Mouse (Mus musculus) heart, embryonic 14.5 days (tissue): ENCODE results near the gene Erc2. TPM values are rescaled to one million over a fixed set of nuclear protein-coding genes. Genes with fewer than 3 reads are reported as not detected.

Experiments used
- ATAC-seq: fragments of 200-750 bp; cut with Nextera tagmentation; 2 replicates; pipeline ENCODE4 v1.8.0; 2017; ENCODE audit warnings: low read depth, moderate TSS enrichment; ENCODE audit not compliant: insufficient number of reproducible peaks, insufficient read depth, low FRiP score
- H3K27ac ChIP-seq, 2 experiments: fragments of 200-500 bp in 1 of 2; fragments of 300-500 bp in 1 of 2; sonication (generic) in 1 of 2; replicated peaks in 1 of 2; 2 replicates each; pipeline ENCODE4 v1.5.1; 2012 to 2014; ENCODE audit warnings: low read depth in 2 of 2, low read length in 2 of 2, control low read depth in 1 of 2, mild to moderate bottlenecking in 1 of 2, mixed read lengths in 1 of 2; ENCODE audit not compliant: control insufficient read depth in 1 of 2, insufficient read depth in 1 of 2
- H3K27me3 ChIP-seq: fragments of 300-500 bp; sonication (generic); 2 replicates; pipeline ENCODE4 v1.6.1; 2014; ENCODE audit warnings: mild to moderate bottlenecking, low read length, control low read depth; ENCODE audit not compliant: control insufficient read depth, insufficient read depth
- H3K36me3 ChIP-seq: fragments of 300-500 bp; sonication (generic); 2 replicates; pipeline ENCODE4 v1.6.1; 2014; ENCODE audit warnings: mild to moderate bottlenecking, control low read depth, low read length, mixed read lengths; ENCODE audit not compliant: control insufficient read depth, insufficient read depth
- H3K4me1 ChIP-seq, 2 experiments: fragments of 200-500 bp in 1 of 2; fragments of 300-500 bp in 1 of 2; sonication (generic) in 1 of 2; 2 replicates each; pipeline ENCODE4 v1.6.1; 2012 to 2014; ENCODE audit warnings: low read length in 2 of 2, control low read depth in 1 of 2, mixed read lengths in 1 of 2; ENCODE audit not compliant: control insufficient read depth in 2 of 2, insufficient read depth in 2 of 2
- H3K4me2 ChIP-seq: fragments of 300-500 bp; sonication (generic); 2 replicates; pipeline ENCODE4 v1.6.1; 2014; ENCODE audit warnings: mild to moderate bottlenecking, low read length
- H3K4me3 ChIP-seq, 2 experiments: fragments of 200-500 bp in 1 of 2; fragments of 300-500 bp in 1 of 2; sonication (generic) in 1 of 2; 2 replicates each; pipeline ENCODE4 v1.5.1; 2012 to 2014; ENCODE audit warnings: low read length in 2 of 2, mild to moderate bottlenecking in 2 of 2, control low read depth in 1 of 2, low read depth in 1 of 2, moderate library complexity in 1 of 2; ENCODE audit not compliant: control insufficient read depth in 1 of 2, insufficient read depth in 1 of 2
- H3K9ac ChIP-seq: fragments of 300-500 bp; sonication (generic); 2 replicates; pipeline ENCODE4 v1.6.1; 2014; ENCODE audit warnings: mild to moderate bottlenecking, low read length
- H3K9me3 ChIP-seq: fragments of 300-500 bp; sonication (generic); 2 replicates; pipeline ENCODE4 v1.6.1; 2016; ENCODE audit warnings: low read length, control low read depth; ENCODE audit not compliant: control insufficient read depth
- WGBS: fragments of 180-500 bp; shearing (Covaris S2); extraction: QIAGEN DNeasy Blood & Tissue Kit; methylation state at CpG from one replicate; pipeline ENCODE4 v1.1.7; 2014; 5-methylcytosine and 5-hydroxymethylcytosine counted together
- polyA plus RNA-seq: library from polyadenylated mRNA; unstranded; fragments of >200 nt; fragmentation: Nextera tagmentation; extraction: Ambion mirVana; gene quantifications from 2 replicates; pipeline ENCODE4 v1.2.1, GENCODE M21; 2014

Erc2 gene
- polyA plus RNA-seq, 1 experiment from 2014 or later, result 3.2 TPM

GRCm38 (mm10) chr14:28120851-28121250 is 498.6 kb downstream of the Erc2 start:
- Histone ChIP-seq H3K4me1 (peaks cover 8 to 16% of the 10 kb centered on the region in 2 experiments), H3K36me3 (no peaks in the 10 kb centered on the region), H3K27me3 (no peaks in the 10 kb centered on the region), H3K4me2 (no peak overlapping the region), H3K4me3 (no peak overlapping the region), H3K9ac (no peak overlapping the region), H3K27ac (no peak overlapping the region), H3K9me3 (no peaks in the 10 kb centered on the region)
- no peak for ATAC-seq
- 56% methylated on average over 5 of the region's 5 CpGs for WGBS

DNA sequence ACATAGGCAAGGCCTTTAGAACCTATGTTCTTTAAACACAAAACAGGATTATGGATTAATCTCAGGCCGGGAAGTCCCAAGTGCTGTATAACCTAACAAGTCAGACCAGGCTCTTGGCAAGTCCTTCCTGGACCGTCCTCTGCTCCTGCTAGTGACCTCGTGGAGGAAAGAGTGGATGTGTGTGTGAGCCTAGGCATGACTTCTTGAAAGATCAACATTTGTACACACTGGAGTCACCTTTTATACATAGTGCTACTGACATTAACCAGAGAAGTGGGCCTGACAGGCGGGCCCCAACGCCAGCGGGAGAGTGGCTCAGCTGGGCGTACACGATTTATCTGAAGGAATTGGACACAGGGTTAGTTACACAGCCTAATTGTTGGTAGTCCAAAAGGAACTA is 504.6 kb downstream of the Erc2 start:
- Histone ChIP-seq H3K4me3 (no peak overlapping the region), H3K4me2 (no peak overlapping the region), H3K36me3 (no peaks in the 10 kb centered on the region), H3K27ac (peak overlapping the region; percentile 55 to 65), H3K9me3 (no peaks in the 10 kb centered on the region), H3K27me3 (no peaks in the 10 kb centered on the region), H3K9ac (no peak overlapping the region), H3K4me1 (peaks cover 17 to 24% of the 10 kb centered on the region in 2 experiments)
- peak; percentile 80 for ATAC-seq
- WGBS, result 30% methylated on average over 8 of the region's 8 CpGs

DNA sequence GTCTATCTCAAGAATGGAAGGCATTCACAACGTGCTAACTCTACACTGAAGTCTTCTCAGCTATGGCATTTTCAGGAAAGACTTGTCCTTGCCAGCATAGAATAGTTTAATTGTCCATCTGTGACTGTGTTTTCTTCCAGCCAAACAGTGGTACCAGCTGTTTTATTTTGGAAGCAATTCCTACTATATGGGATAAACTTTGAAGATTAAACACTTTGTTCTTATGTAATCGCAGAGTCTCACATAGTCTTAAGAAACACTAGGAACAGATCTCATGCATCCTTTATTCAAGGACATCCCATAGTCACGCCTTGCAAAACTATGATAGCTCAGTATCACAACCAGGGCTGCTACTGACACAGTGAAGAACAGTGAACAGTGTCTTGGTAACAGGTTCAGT is 506.8 kb downstream of the Erc2 start:
- no peaks in the 10 kb centered on the region for H3K9me3 ChIP-seq
- no peak overlapping the region for H3K9ac ChIP-seq
- WGBS, result 80% methylated on average over 3 of the region's 3 CpGs
- H3K4me1 ChIP-seq, result peaks cover 11 to 12% of the 10 kb centered on the region in 2 experiments
- no peak overlapping the region for H3K4me3 ChIP-seq
- no peak for ATAC-seq
- no peak overlapping the region for H3K27ac ChIP-seq
- H3K36me3 ChIP-seq, result no peaks in the 10 kb centered on the region
- H3K27me3 ChIP-seq, result no peaks in the 10 kb centered on the region
- no peak overlapping the region for H3K4me2 ChIP-seq

- ATAC-seq, result no peak
- Histone ChIP-seq H3K36me3 (no peaks in the 10 kb centered on the region), H3K27ac (no peak overlapping the region), H3K27me3 (no peaks in the 10 kb centered on the region), H3K9ac (no peak overlapping the region), H3K4me3 (no peak overlapping the region), H3K4me2 (no peak overlapping the region), H3K4me1 (no peaks in the 10 kb centered on the region), H3K9me3 (no peaks in the 10 kb centered on the region)
- WGBS, result 96% methylated on average over 2 of the region's 2 CpGs
Observed at GRCm38 (mm10) chr14:28143998-28144397, 521.8 kb downstream of the Erc2 start.

DNA sequence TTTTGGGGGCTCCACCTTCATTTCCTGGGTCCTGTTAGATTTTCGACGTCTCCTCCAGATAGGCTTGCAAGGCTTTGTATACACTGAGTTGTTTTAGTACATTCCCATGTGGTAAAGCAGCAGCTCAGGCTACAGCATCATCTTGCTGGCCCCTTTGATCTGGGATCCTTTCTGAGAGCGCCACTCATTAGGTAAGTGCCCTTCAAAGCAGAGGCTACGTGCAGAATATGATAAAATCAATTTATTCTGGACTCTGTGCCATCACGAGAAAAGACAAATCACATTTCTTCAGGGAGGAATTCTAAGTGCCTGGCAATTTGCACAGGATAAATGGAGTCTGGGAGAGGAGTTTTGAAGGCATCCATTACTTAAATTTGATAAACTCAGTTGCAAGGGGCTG is 525.0 kb downstream of the Erc2 start:
- WGBS, result 54% methylated on average over 5 of the region's 5 CpGs
- no peaks in the 10 kb centered on the region for H3K4me1 ChIP-seq
- no peaks in the 10 kb centered on the region for H3K36me3 ChIP-seq
- no peak for ATAC-seq
- H3K9me3 ChIP-seq, result no peaks in the 10 kb centered on the region
- no peak overlapping the region for H3K4me2 ChIP-seq
- no peak overlapping the region for H3K4me3 ChIP-seq
- H3K9ac ChIP-seq, result no peak overlapping the region
- no peaks in the 10 kb centered on the region for H3K27me3 ChIP-seq
- H3K27ac ChIP-seq, result no peak overlapping the region

GRCm38 (mm10) chr14:28150942-28151341 is 528.7 kb downstream of the Erc2 start:
- H3K4me1 ChIP-seq, result peaks cover 2 to 5% of the 10 kb centered on the region in 2 experiments; a peak in 2 of 4 replicates
- H3K36me3 ChIP-seq, result no peaks in the 10 kb centered on the region
- no peak overlapping the region for H3K4me3 ChIP-seq
- H3K9me3 ChIP-seq, result no peaks in the 10 kb centered on the region
- H3K9ac ChIP-seq, result no peak overlapping the region
- H3K27ac ChIP-seq, result no peak overlapping the region
- ATAC-seq, result no peak
- WGBS, result 82% methylated on average over 3 of the region's 3 CpGs
- no peaks in the 10 kb centered on the region for H3K27me3 ChIP-seq
- H3K4me2 ChIP-seq, result no peak overlapping the region

- no peak overlapping the region for H3K9ac ChIP-seq
- H3K9me3 ChIP-seq, result no peaks in the 10 kb centered on the region
- 79% methylated on average over 4 of the region's 4 CpGs for WGBS
- H3K27me3 ChIP-seq, result no peaks in the 10 kb centered on the region
- H3K27ac ChIP-seq, result no peak overlapping the region
- H3K36me3 ChIP-seq, result no peaks in the 10 kb centered on the region
- H3K4me2 ChIP-seq, result no peak overlapping the region
- H3K4me1 ChIP-seq, result peaks cover 4 to 11% of the 10 kb centered on the region in 2 experiments; a peak in 3 of 4 replicates
- ATAC-seq, result no peak
- H3K4me3 ChIP-seq, result no peak overlapping the region
Observed at GRCm38 (mm10) chr14:28155706-28156105, 533.5 kb downstream of the Erc2 start.

- H3K27me3 ChIP-seq, result no peaks in the 10 kb centered on the region
- no peak overlapping the region for H3K9ac ChIP-seq
- peaks cover 10 to 19% of the 10 kb centered on the region in 2 experiments for H3K4me1 ChIP-seq
- H3K36me3 ChIP-seq, result no peaks in the 10 kb centered on the region
- no peaks in the 10 kb centered on the region for H3K9me3 ChIP-seq
- H3K27ac ChIP-seq, result no peak overlapping the region
- no peak for ATAC-seq
- H3K4me2 ChIP-seq, result no peak overlapping the region
- WGBS, result 34% methylated on average over 2 of the region's 2 CpGs
- H3K4me3 ChIP-seq, result no peak overlapping the region
Observed at GRCm38 (mm10) chr14:28160852-28161251, 538.6 kb downstream of the Erc2 start.
